10 mouse cellular contexts compared by ENCODE assay signal in the genomic region with DNA sequence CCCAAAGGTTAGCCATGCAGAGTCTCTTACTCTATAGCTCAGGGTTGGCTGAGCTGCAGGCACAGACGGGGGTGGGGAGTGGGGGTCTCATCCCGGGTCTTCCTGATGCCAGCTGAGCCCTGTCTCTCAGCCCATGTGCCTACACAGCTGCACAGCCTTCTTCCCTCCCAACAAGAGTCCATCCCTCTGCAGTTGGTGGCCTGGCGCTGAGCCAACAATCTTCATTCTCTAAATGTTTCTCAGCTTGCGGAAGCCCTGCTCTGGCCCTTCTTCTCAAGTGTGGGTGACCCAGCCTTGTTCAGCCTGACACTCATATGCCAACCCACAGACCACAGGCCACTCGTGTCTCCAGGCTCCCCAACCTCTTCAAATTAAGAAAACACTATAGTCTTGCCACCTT.
DNase-seq lines count a peak whose midpoint lies in the region; ATAC-seq lines count a peak whose summit lies in the region.
"Had no signal": no experiment of that assay in that cellular context is flagged by ENCODE, and none has a peak within 500 bp of the region (broad histone marks: within the 10 kb centered on the region; RNA-seq: fewer than 3 reads in every experiment).

No protein-coding gene starts in this region.

- WGBS in neural tube, embryonic 14.5 days = 56% methylated on average over 5 of the region's 5 CpGs

- no peak overlapping the region for H3K4me2 ChIP-seq in neural tube, embryonic 14.5 days (ENCODE audit: low read depth, low read length)

- H3K9me3 ChIP-seq in neural tube, embryonic 14.5 days (ENCODE audit: control insufficient read depth, low read length) = no peaks in the 10 kb centered on the region

- peak; percentile 65; the same call in 1 of the 2 replicates for ATAC-seq in neural tube, embryonic 14.5 days (ENCODE audit: low read depth)

- H3K4me3 ChIP-seq in neural tube, embryonic 14.5 days (ENCODE audit: low read depth, low read length) = no peak overlapping the region

- H3K36me3 ChIP-seq in neural tube, embryonic 14.5 days (ENCODE audit: control insufficient read depth, insufficient read depth, low read length) = no peaks in the 10 kb centered on the region

- H3K9ac ChIP-seq in neural tube, embryonic 14.5 days (replicated peaks; ENCODE audit: low read depth, low read length) = no peak overlapping the region
- H3K9ac ChIP-seq: liver, embryonic 14.5 days had no signal

- H3K27me3 ChIP-seq in neural tube, embryonic 14.5 days (ENCODE audit: control insufficient read depth, insufficient read depth, low read length) = no peaks in the 10 kb centered on the region
- H3K27me3 ChIP-seq: CH12.LX had no signal

- H3K27ac ChIP-seq in neural tube, embryonic 14.5 days (ENCODE audit: low read depth, low read length) = no peak overlapping the region
- H3K27ac ChIP-seq: liver, embryonic 14.5 days had no signal

- peaks cover 7% of the 10 kb centered on the region; the same call in 1 of the 2 replicates for H3K4me1 ChIP-seq in neural tube, embryonic 14.5 days (ENCODE audit: control insufficient read depth, insufficient read depth, low read length)

- DNase-seq in gastrocnemius, adult 18-20 months (ENCODE audit: low spot score) = peak; percentile 51
- no peak for DNase-seq in gastrocnemius, adult 8-10 months (ENCODE audit: low spot score in 2 of 2)
- DNase-seq in Muller cell, postnatal 12 days (ENCODE audit: inconsistent ontology term) = peak; percentile 90
- DNase-seq in gastrocnemius, postnatal 10 days = peak; percentile 78
- peak; percentile 48 for DNase-seq in kidney, adult 9 months
- no peak for DNase-seq in layer of hippocampus, postnatal 10 days (ENCODE audit: low spot score in 2 of 2)
- DNase-seq in right cerebral cortex, adult 2 months (ENCODE audit: low spot score in 2 of 2) = no peak

Comparison
In these comparisons a context has a peak if more than half of its experiments do, and no peak if none do; other contexts are left out.
1. DNase-seq: peak in gastrocnemius, adult 18-20 months (single experiment), Muller cell, postnatal 12 days (single experiment), gastrocnemius, postnatal 10 days (single experiment) and kidney, adult 9 months (single experiment); none in gastrocnemius, adult 8-10 months (0 of 2), layer of hippocampus, postnatal 10 days (0 of 2) and right cerebral cortex, adult 2 months (0 of 2).